Mouse (Mus musculus) ES-E14 (cell line): ENCODE measurements around the gene 2300009A05Rik. TPM values are rescaled to one million over a fixed set of nuclear protein-coding genes. Genes with fewer than 3 reads are reported as not detected.

Experiments used
- DNase-seq: peaks from one replicate; pipeline ENCODE4 v3.0.0-alpha.2; 2013; ENCODE audit warnings: low read depth, low spot score
- H3K27ac ChIP-seq: 2 replicates; pipeline ENCODE4 v1.5.1; 2012; ENCODE audit warnings: low read depth, mild to moderate bottlenecking, low read length, moderate library complexity, mixed read lengths; ENCODE audit not compliant: poor library complexity, insufficient read depth, severe bottlenecking
- H3K36me3 ChIP-seq: 2 replicates; pipeline ENCODE4 v1.6.1; 2012; ENCODE audit warnings: mild to moderate bottlenecking, low read length, moderate library complexity, mixed read lengths; ENCODE audit not compliant: control insufficient read depth, poor library complexity, insufficient read depth, severe bottlenecking
- H3K4me1 ChIP-seq, 2 experiments: fragments of 150-350 bp in 1 of 2; sonication (generic) in 1 of 2; 2 replicates each; pipeline ENCODE4 v1.6.1; 2012; ENCODE audit warnings: low read length in 2 of 2, mild to moderate bottlenecking in 1 of 2, mixed read lengths in 1 of 2; ENCODE audit not compliant: control insufficient read depth in 2 of 2, insufficient read depth in 2 of 2, poor library complexity in 1 of 2
- H3K4me3 ChIP-seq, 2 experiments: fragments of 150-350 bp in 1 of 2; sonication (generic) in 1 of 2; 2 replicates each; pipeline ENCODE4 v1.5.1; 2012; ENCODE audit warnings: low read length in 2 of 2, low read depth in 1 of 2, mild to moderate bottlenecking in 1 of 2, mixed read lengths in 1 of 2; ENCODE audit not compliant: insufficient read depth in 1 of 2, poor library complexity in 1 of 2, severe bottlenecking in 1 of 2
- H3K9ac ChIP-seq: 2 replicates; pipeline ENCODE4 v1.6.1; 2012; ENCODE audit warnings: low read depth, mild to moderate bottlenecking, low read length, mixed read lengths; ENCODE audit not compliant: poor library complexity, insufficient read depth, severe bottlenecking
- H3K9me3 ChIP-seq: fragments of 150-350 bp; sonication (generic); 2 replicates; pipeline ENCODE4 v1.6.1; 2012; ENCODE audit warnings: low read depth, mild to moderate bottlenecking, low read length; ENCODE audit not compliant: control insufficient read depth, insufficient read depth
- CHD2 ChIP-seq: IDR thresholded peaks from 2 replicates; pipeline ENCODE4 v1.6.1; 2014; ENCODE audit warnings: mild to moderate bottlenecking, low read depth, low read length, inconsistent platforms
- HCFC1 ChIP-seq: IDR thresholded peaks from 2 replicates; pipeline ENCODE4 v1.6.1; 2012; ENCODE audit warnings: low read length, inconsistent platforms, borderline replicate concordance; ENCODE audit not compliant: insufficient read depth
- MAFK ChIP-seq: IDR thresholded peaks from 2 replicates; pipeline ENCODE4 v1.6.1; 2014; ENCODE audit warnings: mild to moderate bottlenecking, low read depth, low read length, inconsistent platforms; ENCODE audit not compliant: insufficient read depth
- ZC3H11A ChIP-seq: IDR thresholded peaks from 2 replicates; pipeline ENCODE4 v1.6.1; 2012; ENCODE audit warnings: low read depth, mild to moderate bottlenecking, inconsistent platforms, low read length, borderline replicate concordance
- ZNF384 ChIP-seq: IDR thresholded peaks from 2 replicates; pipeline ENCODE4 v1.6.1; 2012; ENCODE audit warnings: low read depth, low read length, inconsistent platforms
- in situ Hi-C, 2 experiments: fragments of 600-800 bp; cut with MboI; formaldehyde crosslinking; loops; one replicate each; pipeline ENCODE4 v1.15.1; 2025; ENCODE audit warnings: low sequenced_read_pairs in 2 of 2, inconsistent platforms in 1 of 2; ENCODE audit not compliant: unreplicated experiment in 2 of 2
- total RNA-seq: library from RNA; depleted of rRNA; stranded (reverse); fragments of 300-350 nt; gene quantifications from 2 replicates; pipeline ENCODE4 v1.2.3, GENCODE M21; 2012; rRNA removed

Gene 2300009A05Rik
- total RNA-seq, 1 experiment, result 2.9 TPM

GRCm38 (mm10) chr9:63348146-63348545 lies 50.9 kb downstream of the 2300009A05Rik start:
- Histone ChIP-seq H3K27ac (no peak overlapping the region), H3K36me3 (no peaks in the 10 kb centered on the region), H3K9me3 (no peaks in the 10 kb centered on the region), H3K4me3 (no peak overlapping the region), H3K9ac (no peak overlapping the region), H3K4me1 (no peaks in the 10 kb centered on the region)
- DNase-seq, result no peak
- in situ Hi-C loops, result no loop called here
- no peak for TF ChIP-seq ZC3H11A
- TF ChIP-seq CHD2, result no peak
- no peak for TF ChIP-seq ZNF384
- no peak for TF ChIP-seq HCFC1
- TF ChIP-seq MAFK, result no peak

GRCm38 (mm10) chr9:63346029-63346428 lies 53.0 kb downstream of the 2300009A05Rik start:
- Histone ChIP-seq H3K4me3 (no peak overlapping the region), H3K9ac (no peak overlapping the region), H3K36me3 (no peaks in the 10 kb centered on the region), H3K27ac (no peak overlapping the region), H3K9me3 (no peaks in the 10 kb centered on the region), H3K4me1 (no peaks in the 10 kb centered on the region)
- in situ Hi-C loops, result no loop called here
- TF ChIP-seq MAFK (no peak), ZNF384 (no peak), HCFC1 (no peak), CHD2 (no peak), ZC3H11A (no peak)
- no peak for DNase-seq

Other genes starting within 250 kb of the 2300009A05Rik start
- 8.3 and 9.6 TPM in 2 replicates for gene Map2k5, start 21.3 kb downstream of the 2300009A05Rik start, total RNA-seq
- gene Iqch, start 203.2 kb upstream of the 2300009A05Rik start, total RNA-seq, result 0.05 and 0.18 TPM in 2 replicates
- gene Aagab, start 203.4 kb upstream of the 2300009A05Rik start, total RNA-seq, result 15.9 and 16.3 TPM in 2 replicates